Mouse (Mus musculus) olfactory bulb, adult 2 months (tissue): Measurements from ENCODE around the gene 4930407I10Rik. TPM values are rescaled to one million over a fixed set of nuclear protein-coding genes. Genes with fewer than 3 reads are reported as not detected.

Source experiments
- H3K27ac ChIP-seq: fragments of 200-500 bp; 2 replicates; pipeline ENCODE4 v1.5.1; 2012; ENCODE audit warnings: low read depth, low read length; ENCODE audit not compliant: insufficient read depth
- H3K4me1 ChIP-seq: fragments of 200-500 bp; 2 replicates; pipeline ENCODE4 v1.6.1; 2012; ENCODE audit warnings: low read length; ENCODE audit not compliant: control insufficient read depth, insufficient read depth
- H3K4me3 ChIP-seq: fragments of 200-500 bp; 2 replicates; pipeline ENCODE4 v1.5.1; 2012; ENCODE audit warnings: mild to moderate bottlenecking, low read depth, low read length, moderate library complexity; ENCODE audit not compliant: insufficient read depth
- CTCF ChIP-seq: fragments of 200-500 bp; IDR thresholded peaks from 2 replicates; pipeline ENCODE4 v1.5.1; 2012; ENCODE audit warnings: low read depth, mild to moderate bottlenecking, low read length, moderate library complexity; ENCODE audit not compliant: insufficient read depth
- POLR2A ChIP-seq: fragments of 200-500 bp; IDR thresholded peaks from 2 replicates; pipeline ENCODE4 v1.6.1; 2012; ENCODE audit warnings: mild to moderate bottlenecking, low read depth, low read length, moderate library complexity; ENCODE audit not compliant: insufficient read depth
- WGBS: fragments of 180-500 bp; shearing (Covaris S2); methylation state at CpG from one replicate; pipeline ENCODE4 v1.1.7; 2018; 5-methylcytosine and 5-hydroxymethylcytosine counted together
- polyA plus RNA-seq: library from polyadenylated mRNA; stranded (reverse); fragments of >200 nt; gene quantifications from 2 replicates; pipeline ENCODE4 v1.2.4, GENCODE M21; 2012; ENCODE audit warnings: low replicate concordance; ENCODE audit not compliant: missing spikeins, insufficient read depth, insufficient read length

Gene 4930407I10Rik
- polyA plus RNA-seq, 1 experiment, result not detected

GRCm38 (mm10) chr15:82079883-82080282, 20.9 kb downstream of the 4930407I10Rik start:
- no peak overlapping the region for H3K4me3 ChIP-seq
- whole genome bisulfite sequencing, result 73% methylated on average over 10 of the region's 10 CpGs
- TF ChIP-seq CTCF (no peak), POLR2A (no peak)
- peaks cover 2% of the 10 kb centered on the region; the same call in 1 of the 2 replicates for H3K4me1 ChIP-seq
- no peak overlapping the region for H3K27ac ChIP-seq

GRCm38 (mm10) chr15:82081161-82081560, 22.2 kb downstream of the 4930407I10Rik start:
- no peak overlapping the region for H3K27ac ChIP-seq
- TF ChIP-seq POLR2A, result no peak
- peak; percentile 47; the same call in 1 of the 2 replicates for TF ChIP-seq CTCF
- H3K4me3 ChIP-seq, result no peak overlapping the region
- WGBS, result 38% methylated on average over 7 of the region's 7 CpGs
- peaks cover 9% of the 10 kb centered on the region for H3K4me1 ChIP-seq

- Histone ChIP-seq H3K4me3 (no peak overlapping the region), H3K4me1 (peaks cover 25% of the 10 kb centered on the region), H3K27ac (peak overlapping the region; percentile 95)
- TF ChIP-seq POLR2A (no peak), CTCF (no peak)
- 64% methylated on average over 9 of the region's 9 CpGs for WGBS
Observed at GRCm38 (mm10) chr15:82085606-82086005, 26.7 kb downstream of the 4930407I10Rik start.

- Histone ChIP-seq H3K4me1 (peaks cover 25% of the 10 kb centered on the region), H3K4me3 (no peak overlapping the region; the same call in 1 of the 2 replicates), H3K27ac (peak overlapping the region; percentile 95)
- peak; percentile 33; the same call in 1 of the 2 replicates for TF ChIP-seq CTCF
- no peak for TF ChIP-seq POLR2A
- 49% methylated on average over 12 of the region's 12 CpGs for WGBS
Observed at GRCm38 (mm10) chr15:82086131-82086530, 27.2 kb downstream of the 4930407I10Rik start.

- no peak overlapping the region for H3K4me3 ChIP-seq
- peaks cover 31% of the 10 kb centered on the region for H3K4me1 ChIP-seq
- no peak for TF ChIP-seq POLR2A
- TF ChIP-seq CTCF, result 0 out of 2 replicates have a peak, but pooled peaks have one; percentile 9
- peak overlapping the region; percentile 74 for H3K27ac ChIP-seq
- 11% methylated on average over 10 of the region's 10 CpGs for WGBS
Observed at GRCm38 (mm10) chr15:82087266-82087665, 28.3 kb downstream of the 4930407I10Rik start.

- Histone ChIP-seq H3K27ac (no peak overlapping the region; the same call in 1 of the 2 replicates), H3K4me3 (no peak overlapping the region), H3K4me1 (peaks cover 24% of the 10 kb centered on the region)
- no peak for TF ChIP-seq CTCF
- TF ChIP-seq POLR2A, result no peak
- 51% methylated on average over 7 of the region's 7 CpGs for WGBS
Observed at GRCm38 (mm10) chr15:82091061-82091460, 32.1 kb downstream of the 4930407I10Rik start.

GRCm38 (mm10) chr15:82106953-82107555, 48.1 kb downstream of the 4930407I10Rik start:
- H3K4me1 ChIP-seq, result peaks cover 33% of the 10 kb centered on the region
- 19% methylated on average over 8 of the region's 8 CpGs for WGBS
- H3K27ac ChIP-seq, result peak overlapping the region; percentile 85
- no peak overlapping the region for H3K4me3 ChIP-seq
- TF ChIP-seq CTCF, result peak; percentile 65
- TF ChIP-seq POLR2A, result no peak

Other genes starting within 250 kb of the 4930407I10Rik start
- not detected in 2 replicates for gene Tob2, start 200.4 kb upstream of the 4930407I10Rik start, polyA plus RNA-seq
- gene Phf5a, start 187.2 kb upstream of the 4930407I10Rik start, polyA plus RNA-seq, result not detected in 2 replicates
- gene Aco2, start 186.8 kb upstream of the 4930407I10Rik start, polyA plus RNA-seq, result 365 TPM in 1 of 2 replicates, not detected in the other
- not detected in 2 replicates for gene Polr3h, start 132.9 kb upstream of the 4930407I10Rik start, polyA plus RNA-seq
- gene Csdc2, start 122.4 kb upstream of the 4930407I10Rik start, polyA plus RNA-seq, result not detected in 2 replicates
- not detected in 2 replicates for gene Pmm1, start 98.2 kb upstream of the 4930407I10Rik start, polyA plus RNA-seq
- gene 1700029P11Rik, start 78.6 kb upstream of the 4930407I10Rik start, polyA plus RNA-seq, result not detected in 2 replicates
- gene Xrcc6, start 71.3 kb upstream of the 4930407I10Rik start, polyA plus RNA-seq, result 1,163 TPM in 1 of 2 replicates, not detected in the other
- 107 TPM in 1 of 2 replicates, not detected in the other for gene Desi1, start 25.3 kb upstream of the 4930407I10Rik start, polyA plus RNA-seq
- gene Snu13, start 11.6 kb upstream of the 4930407I10Rik start, polyA plus RNA-seq, result not detected in 2 replicates
- gene Mei1, start 10.8 kb downstream of the 4930407I10Rik start, polyA plus RNA-seq, result not detected in 2 replicates
- not detected in 2 replicates for gene Ccdc134, start 68.8 kb downstream of the 4930407I10Rik start, polyA plus RNA-seq
- 282 TPM in 1 of 2 replicates, not detected in the other for gene Srebf2, start 88.0 kb downstream of the 4930407I10Rik start, polyA plus RNA-seq
- not detected in 2 replicates for gene Shisa8, start 153.7 kb downstream of the 4930407I10Rik start, polyA plus RNA-seq
- gene Tnfrsf13c, start 165.2 kb downstream of the 4930407I10Rik start, polyA plus RNA-seq, result not detected in 2 replicates
- gene Cenpm, start 185.6 kb downstream of the 4930407I10Rik start, polyA plus RNA-seq, result not detected in 2 replicates
- gene 1500009C09Rik, start 193.2 kb downstream of the 4930407I10Rik start, polyA plus RNA-seq, result not detected in 2 replicates
- 252 and 297 TPM in 2 replicates for gene Sept3, start 215.7 kb downstream of the 4930407I10Rik start, polyA plus RNA-seq
- gene Wbp2nl, start 239.8 kb downstream of the 4930407I10Rik start, polyA plus RNA-seq, result not detected in 2 replicates